Mouse (Mus musculus): ENCODE data around the gene Ube2n. TPM values are rescaled to one million over a fixed set of nuclear protein-coding genes. Genes with fewer than 3 reads are reported as not detected.

Ube2n gene
- polyA plus RNA-seq, 1 experiment: 26.4 TPM

- Histone ChIP-seq H3K4me1 (ENCODE audit: control insufficient read depth, insufficient read depth, insufficient read length) (no peaks in the 10 kb centered on the region), H3K27me3 (ENCODE audit: control insufficient read depth, insufficient read depth, low read length) (no peaks in the 10 kb centered on the region), H3K4me3 (ENCODE audit: extremely low read depth, insufficient read depth, insufficient read length) (no peak overlapping the region), H3K36me3 (ENCODE audit: control insufficient read depth, insufficient read depth, low read length) (no peaks in the 10 kb centered on the region), H3K27ac (ENCODE audit: insufficient read depth, low read length) (no peak overlapping the region)
- no peak for TF ChIP-seq POLR2A (IDR thresholded peaks at IDR 0.05; ENCODE audit: low read depth, low read length)
- TF ChIP-seq CTCF (IDR thresholded peaks at IDR 0.05; ENCODE audit: extremely low read depth, insufficient read depth, insufficient read length, insufficient replicate concordance): no peak
- WGBS: 92% methylated on average over 8 of the region's 8 CpGs
- DNase-seq (ENCODE audit: low read depth in 1 of 2, low spot score in 2 of 2): no peak
These were observed 6.8 kb upstream of the Ube2n start for GRCm38 (mm10) chr10:95508126-95508525.

GRCm38 (mm10) chr10:95508793-95509192 lies 6.2 kb upstream of the Ube2n start:
- WGBS: 36% methylated on average over 6 of the region's 6 CpGs
- Histone ChIP-seq H3K36me3 (ENCODE audit: control insufficient read depth, insufficient read depth, low read length) (no peaks in the 10 kb centered on the region), H3K27ac (ENCODE audit: insufficient read depth, low read length) (0 out of 2 replicates have a peak overlapping the region, but pooled peaks have one; percentile 9), H3K27me3 (ENCODE audit: control insufficient read depth, insufficient read depth, low read length) (no peaks in the 10 kb centered on the region), H3K4me3 (ENCODE audit: extremely low read depth, insufficient read depth, insufficient read length) (no peak overlapping the region), H3K4me1 (ENCODE audit: control insufficient read depth, insufficient read depth, insufficient read length) (no peaks in the 10 kb centered on the region)
- no peak for DNase-seq (ENCODE audit: low read depth in 1 of 2, low spot score in 2 of 2)
- TF ChIP-seq POLR2A (IDR thresholded peaks at IDR 0.05; ENCODE audit: low read depth, low read length) (no peak), CTCF (IDR thresholded peaks at IDR 0.05; ENCODE audit: extremely low read depth, insufficient read depth, insufficient read length, insufficient replicate concordance) (no peak)

- Histone ChIP-seq H3K4me1 (ENCODE audit: control insufficient read depth, insufficient read depth, insufficient read length) (peaks cover 3% of the 10 kb centered on the region; the same call in 1 of the 2 replicates), H3K36me3 (ENCODE audit: control insufficient read depth, insufficient read depth, low read length) (no peaks in the 10 kb centered on the region), H3K4me3 (ENCODE audit: extremely low read depth, insufficient read depth, insufficient read length) (no peak overlapping the region), H3K27ac (ENCODE audit: insufficient read depth, low read length) (no peak overlapping the region), H3K27me3 (ENCODE audit: control insufficient read depth, insufficient read depth, low read length) (no peaks in the 10 kb centered on the region)
- no peak for TF ChIP-seq CTCF (IDR thresholded peaks at IDR 0.05; ENCODE audit: extremely low read depth, insufficient read depth, insufficient read length, insufficient replicate concordance)
- no peak for DNase-seq (ENCODE audit: low read depth in 1 of 2, low spot score in 2 of 2)
- 88% methylated on average over 3 of the region's 3 CpGs for WGBS
These were observed 5.7 kb upstream of the Ube2n start for GRCm38 (mm10) chr10:95509263-95509662.

- Histone ChIP-seq H3K27ac (ENCODE audit: insufficient read depth, low read length) (no peak overlapping the region), H3K36me3 (ENCODE audit: control insufficient read depth, insufficient read depth, low read length) (no peaks in the 10 kb centered on the region), H3K27me3 (ENCODE audit: control insufficient read depth, insufficient read depth, low read length) (no peaks in the 10 kb centered on the region), H3K4me1 (ENCODE audit: control insufficient read depth, insufficient read depth, insufficient read length) (peaks cover 3% of the 10 kb centered on the region; the same call in 1 of the 2 replicates), H3K4me3 (ENCODE audit: extremely low read depth, insufficient read depth, insufficient read length) (no peak overlapping the region)
- WGBS: 89% methylated on average over 8 of the region's 8 CpGs
- DNase-seq (ENCODE audit: low read depth in 1 of 2, low spot score in 2 of 2): no peak
- no peak for TF ChIP-seq CTCF (IDR thresholded peaks at IDR 0.05; ENCODE audit: extremely low read depth, insufficient read depth, insufficient read length, insufficient replicate concordance)
- no peak for TF ChIP-seq POLR2A (IDR thresholded peaks at IDR 0.05; ENCODE audit: low read depth, low read length)
These were observed 2.3 kb upstream of the Ube2n start for GRCm38 (mm10) chr10:95512635-95513034.

GRCm38 (mm10) chr10:95513768-95514556 lies 983 bp upstream of the Ube2n start:
- peak in 1 of 2 experiments; percentile 10 for DNase-seq (ENCODE audit: low read depth in 1 of 2, low spot score in 2 of 2)
- TF ChIP-seq CTCF (IDR thresholded peaks at IDR 0.05; ENCODE audit: extremely low read depth, insufficient read depth, insufficient read length, insufficient replicate concordance) (no peak), POLR2A (IDR thresholded peaks at IDR 0.05; ENCODE audit: low read depth, low read length) (no peak)
- 40% methylated on average over 15 of the region's 15 CpGs for WGBS
- no peaks in the 10 kb centered on the region for H3K27me3 ChIP-seq (ENCODE audit: control insufficient read depth, insufficient read depth, low read length)
- peak overlapping the region; percentile 89; the same call in 1 of the 2 replicates for H3K4me3 ChIP-seq (ENCODE audit: extremely low read depth, insufficient read depth, insufficient read length)
- H3K4me1 ChIP-seq (ENCODE audit: control insufficient read depth, insufficient read depth, insufficient read length): peaks cover 3% of the 10 kb centered on the region; the same call in 1 of the 2 replicates
- H3K27ac ChIP-seq (ENCODE audit: insufficient read depth, low read length): no peak overlapping the region
- H3K36me3 ChIP-seq (ENCODE audit: control insufficient read depth, insufficient read depth, low read length): no peaks in the 10 kb centered on the region

- peak in 1 of 2 experiments; percentile 43 for DNase-seq (ENCODE audit: low read depth in 1 of 2, low spot score in 2 of 2)
- H3K4me3 ChIP-seq (ENCODE audit: extremely low read depth, insufficient read depth, insufficient read length): peak overlapping the region; percentile 89
- no peaks in the 10 kb centered on the region for H3K36me3 ChIP-seq (ENCODE audit: control insufficient read depth, insufficient read depth, low read length)
- H3K4me1 ChIP-seq (ENCODE audit: control insufficient read depth, insufficient read depth, insufficient read length): peaks cover 3% of the 10 kb centered on the region; the same call in 1 of the 2 replicates
- H3K27me3 ChIP-seq (ENCODE audit: control insufficient read depth, insufficient read depth, low read length): no peaks in the 10 kb centered on the region
- TF ChIP-seq CTCF (IDR thresholded peaks at IDR 0.05; ENCODE audit: extremely low read depth, insufficient read depth, insufficient read length, insufficient replicate concordance) (no peak), POLR2A (IDR thresholded peaks at IDR 0.05; ENCODE audit: low read depth, low read length) (no peak)
- under 1% methylated on average over 76 of the region's 80 CpGs for WGBS
- peak overlapping the region; percentile 94 for H3K27ac ChIP-seq (ENCODE audit: insufficient read depth, low read length)
These were observed 467 bp downstream of the Ube2n start for GRCm38 (mm10) chr10:95515293-95515931.
